Mouse (Mus musculus): Measurements from ENCODE around the gene Utp4.

GRCm38 (mm10) chr8:106929155-106929913 lies 35.9 kb downstream of the Utp4 start:
- TF ChIP-seq CTCF (conservative IDR thresholded peaks at IDR 0.05; ENCODE audit: low read length), result no peak
- TF ChIP-seq POU5F1 (IDR thresholded peaks at IDR 0.05; ENCODE audit: borderline replicate concordance, low read length), result no peak
- TF ChIP-seq NANOG (IDR thresholded peaks at IDR 0.05; ENCODE audit: borderline replicate concordance, low read length), result no peak

Measured in E14TG2a.4 (cell line).